Mouse (Mus musculus): ENCODE data around the gene Ushbp1.

GRCm38 (mm10) chr8:71437041-71437440 is 41.4 kb upstream of the Ushbp1 start:
- no peak for TF ChIP-seq CTCF (IDR thresholded peaks at IDR 0.05; ENCODE audit: extremely low read depth, insufficient read length, insufficient replicate concordance, low read depth, low read length)
- TF ChIP-seq POLR2A (IDR thresholded peaks at IDR 0.05; ENCODE audit: low read depth, low read length), result no peak
